Mouse (Mus musculus): ENCODE data around the gene Spg7.

GRCm38 (mm10) chr8:123065214-123066100 is 2.7 kb downstream of the Spg7 start:
- TF ChIP-seq POLR2A (IDR thresholded peaks at IDR 0.05; ENCODE audit: insufficient read depth, low read depth, low read length) (peak; percentile 82), CTCF (IDR thresholded peaks at IDR 0.05; ENCODE audit: insufficient read depth, low read depth, low read length) (peak; percentile 43; the same call in 1 of the 2 replicates)

All from olfactory bulb, adult 2 months (tissue).